Mouse (Mus musculus): ENCODE data around the gene Notch4.

The Notch4 gene

DNA sequence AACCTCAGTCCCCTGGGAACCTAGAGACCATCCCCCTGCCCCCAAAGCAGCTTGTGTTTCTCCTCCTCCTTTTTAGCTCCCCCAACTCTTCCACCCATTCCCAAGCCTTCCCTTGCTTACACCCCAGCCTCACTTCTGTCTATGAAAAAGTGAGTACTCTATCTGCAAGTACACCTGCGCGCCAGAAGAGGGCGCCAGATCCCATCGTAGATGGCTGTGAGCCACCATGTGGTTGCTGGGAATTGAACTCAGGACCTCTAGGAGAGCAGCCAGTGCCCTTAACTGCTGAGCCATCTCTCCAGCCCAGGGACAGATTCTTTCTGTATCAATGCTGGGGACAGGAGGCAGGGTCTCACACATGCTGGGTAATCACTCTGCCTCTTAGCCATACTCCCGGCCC, 7.8 kb downstream of the Notch4 start:
- in situ Hi-C loops (cut with MboI, MseI) = no loop called here

DNA sequence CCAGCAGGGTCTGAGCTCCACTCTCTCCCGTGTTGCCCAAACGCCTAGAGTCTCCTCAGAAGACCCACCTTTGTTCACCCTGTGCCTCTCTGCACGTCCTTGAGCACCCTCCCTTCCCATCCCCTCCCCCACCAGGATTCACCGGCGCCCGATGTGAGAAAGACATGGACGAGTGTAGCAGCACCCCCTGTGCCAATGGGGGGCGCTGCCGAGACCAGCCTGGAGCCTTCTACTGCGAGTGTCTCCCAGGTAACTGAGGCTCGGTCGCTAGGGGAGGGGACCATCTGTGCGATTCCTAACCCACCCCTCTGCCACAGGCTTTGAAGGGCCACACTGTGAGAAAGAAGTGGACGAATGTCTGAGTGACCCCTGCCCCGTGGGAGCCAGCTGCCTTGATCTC, 8.3 kb downstream of the Notch4 start:
- in situ Hi-C loops (cut with MboI, MseI) = no loop called here

DNA sequence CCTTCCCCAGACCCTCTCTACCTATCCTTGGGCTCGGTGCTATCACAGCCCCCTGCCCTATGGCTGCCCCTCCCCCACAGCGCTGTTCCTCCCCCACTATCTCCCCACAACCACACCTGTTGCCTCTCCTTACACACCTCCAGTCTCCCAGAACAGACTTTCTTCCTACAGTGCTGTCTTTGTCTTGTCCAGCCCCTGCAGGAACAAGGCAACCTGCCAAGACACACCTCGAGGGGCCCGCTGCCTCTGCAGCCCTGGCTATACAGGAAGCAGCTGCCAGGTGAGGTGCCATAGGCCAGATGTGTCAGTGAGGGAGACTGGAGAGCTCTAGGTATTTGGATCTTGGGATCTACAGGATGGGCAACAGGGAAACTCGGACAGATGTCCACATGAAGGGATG, 12.5 kb downstream of the Notch4 start:
- in situ Hi-C loops (cut with MboI, MseI) = no loop called here

DNA sequence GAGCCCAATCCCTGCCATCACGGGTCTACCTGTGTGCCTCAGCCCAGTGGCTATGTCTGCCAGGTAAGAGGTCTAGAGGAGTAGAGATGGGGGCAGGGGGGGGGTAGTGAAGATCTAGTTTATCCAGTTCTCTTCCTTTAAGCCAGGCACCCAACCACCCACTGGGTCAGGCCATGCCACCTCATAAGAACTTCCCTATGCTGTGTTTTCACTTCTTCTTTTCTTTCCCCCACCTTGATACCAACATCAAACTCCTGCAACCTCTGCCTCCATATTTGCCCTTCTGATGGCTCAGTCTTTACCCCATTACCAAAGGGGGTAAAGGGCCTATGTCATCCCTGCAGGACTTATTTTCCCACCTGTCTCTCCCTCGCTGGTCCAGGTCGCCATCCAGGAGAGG, 14.0 kb downstream of the Notch4 start:
- in situ Hi-C loops (cut with MboI, MseI) = no loop called here

DNA sequence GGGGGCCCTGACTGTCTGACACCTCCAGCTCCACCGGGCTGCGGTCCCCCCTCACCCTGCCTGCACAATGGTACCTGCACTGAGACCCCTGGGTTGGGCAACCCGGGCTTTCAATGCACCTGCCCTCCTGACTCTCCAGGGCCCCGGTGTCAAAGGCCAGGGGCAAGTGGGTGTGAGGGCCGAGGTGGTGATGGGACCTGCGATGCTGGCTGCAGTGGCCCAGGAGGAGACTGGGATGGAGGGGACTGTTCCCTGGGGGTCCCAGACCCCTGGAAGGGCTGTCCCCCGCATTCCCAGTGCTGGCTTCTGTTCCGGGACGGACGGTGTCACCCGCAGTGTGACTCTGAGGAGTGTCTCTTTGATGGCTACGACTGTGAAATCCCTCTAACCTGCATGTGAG, 18.5 kb downstream of the Notch4 start:
- in situ Hi-C loops (cut with MboI, MseI) = no loop called here

DNA sequence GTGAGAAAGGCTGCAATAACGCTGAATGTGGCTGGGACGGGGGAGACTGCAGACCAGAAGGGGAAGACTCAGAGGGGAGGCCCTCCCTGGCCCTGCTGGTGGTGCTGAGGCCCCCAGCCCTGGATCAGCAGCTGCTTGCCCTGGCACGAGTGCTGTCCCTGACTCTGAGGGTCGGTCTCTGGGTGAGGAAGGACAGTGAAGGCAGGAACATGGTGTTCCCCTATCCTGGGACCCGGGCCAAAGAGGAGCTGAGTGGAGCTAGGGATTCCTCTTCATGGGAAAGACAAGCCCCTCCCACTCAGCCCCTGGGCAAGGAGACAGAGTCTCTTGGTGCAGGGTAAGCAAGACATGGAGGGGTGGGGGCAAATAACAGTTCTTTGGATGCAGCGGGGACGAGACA, 19.3 kb downstream of the Notch4 start:
- in situ Hi-C loops (cut with MboI, MseI) = no loop called here

DNA sequence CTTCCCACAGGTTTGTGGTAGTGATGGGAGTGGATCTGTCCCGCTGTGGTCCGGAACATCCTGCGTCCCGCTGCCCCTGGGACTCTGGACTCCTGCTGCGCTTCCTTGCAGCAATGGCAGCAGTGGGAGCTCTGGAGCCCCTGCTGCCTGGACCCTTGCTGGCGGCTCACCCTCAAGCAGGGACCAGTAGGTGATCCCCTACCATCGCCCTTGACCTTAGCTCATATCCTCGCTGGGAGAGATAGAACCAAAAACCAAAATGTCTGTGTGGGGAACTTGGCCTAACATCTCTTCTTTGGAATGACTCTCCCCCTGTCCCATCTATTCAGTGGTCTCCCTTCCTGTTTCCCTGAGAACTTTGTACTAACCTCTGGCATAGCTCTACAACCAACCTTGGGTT, 19.8 kb downstream of the Notch4 start:
- in situ Hi-C loops (cut with MboI, MseI) = no loop called here

DNA sequence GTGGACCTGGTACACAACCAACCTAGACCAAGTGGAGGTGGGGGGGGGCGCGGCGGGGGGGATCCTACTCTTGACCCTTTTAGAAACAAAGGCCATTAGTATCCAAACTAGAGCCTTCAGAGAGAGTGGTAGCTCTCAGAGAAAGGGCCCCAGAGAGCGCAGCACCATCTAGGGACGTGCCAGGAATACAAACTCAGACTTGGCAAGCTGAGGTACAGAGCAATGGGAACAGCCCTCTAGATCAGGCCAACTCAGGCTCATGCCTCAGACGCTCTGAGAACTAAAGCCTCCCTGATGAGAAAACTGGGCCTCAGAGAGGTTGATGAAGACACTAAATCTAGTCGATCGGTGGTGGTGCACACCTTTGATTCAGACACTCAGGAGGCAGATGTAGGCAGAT, 21.1 kb downstream of the Notch4 start:
- in situ Hi-C loops (cut with MboI, MseI) = no loop called here

DNA sequence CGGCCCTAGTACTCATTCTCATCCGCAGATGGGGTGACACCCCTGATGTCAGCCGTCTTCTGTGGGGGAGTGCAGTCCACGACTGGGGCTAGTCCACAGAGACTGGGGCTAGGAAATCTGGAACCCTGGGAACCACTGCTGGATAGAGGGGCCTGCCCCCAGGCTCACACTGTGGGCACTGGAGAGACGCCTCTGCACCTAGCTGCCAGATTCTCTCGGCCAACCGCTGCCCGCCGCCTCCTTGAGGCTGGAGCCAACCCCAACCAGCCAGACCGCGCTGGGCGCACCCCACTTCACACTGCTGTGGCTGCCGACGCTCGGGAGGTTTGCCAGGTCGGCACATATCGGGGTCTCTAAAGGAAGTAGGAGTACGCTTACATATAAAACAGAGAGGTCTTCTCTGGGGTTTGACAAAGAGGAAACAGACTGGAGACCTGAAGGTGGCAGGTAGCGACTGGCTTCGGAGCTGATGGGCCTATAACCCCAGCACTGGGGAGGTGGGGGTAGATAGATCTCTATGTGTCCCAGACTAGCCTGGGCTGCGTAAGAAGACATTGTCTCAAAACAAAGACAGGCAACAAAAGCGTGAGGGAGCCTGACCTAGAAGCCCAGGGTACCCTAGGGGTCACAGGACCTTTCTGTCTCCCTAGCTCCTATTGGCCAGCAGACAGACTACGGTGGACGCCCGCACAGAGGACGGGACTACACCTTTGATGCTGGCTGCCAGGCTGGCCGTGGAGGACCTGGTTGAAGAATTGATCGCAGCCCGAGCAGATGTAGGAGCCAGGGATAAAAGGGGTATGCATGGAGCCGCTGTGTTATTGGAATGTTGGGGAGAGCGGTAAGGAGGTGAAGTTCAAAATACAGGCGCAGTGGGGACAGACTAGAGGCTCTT, 22.1 kb downstream of the Notch4 start:
- in situ Hi-C loops (cut with MboI, MseI) = no loop called here

DNA sequence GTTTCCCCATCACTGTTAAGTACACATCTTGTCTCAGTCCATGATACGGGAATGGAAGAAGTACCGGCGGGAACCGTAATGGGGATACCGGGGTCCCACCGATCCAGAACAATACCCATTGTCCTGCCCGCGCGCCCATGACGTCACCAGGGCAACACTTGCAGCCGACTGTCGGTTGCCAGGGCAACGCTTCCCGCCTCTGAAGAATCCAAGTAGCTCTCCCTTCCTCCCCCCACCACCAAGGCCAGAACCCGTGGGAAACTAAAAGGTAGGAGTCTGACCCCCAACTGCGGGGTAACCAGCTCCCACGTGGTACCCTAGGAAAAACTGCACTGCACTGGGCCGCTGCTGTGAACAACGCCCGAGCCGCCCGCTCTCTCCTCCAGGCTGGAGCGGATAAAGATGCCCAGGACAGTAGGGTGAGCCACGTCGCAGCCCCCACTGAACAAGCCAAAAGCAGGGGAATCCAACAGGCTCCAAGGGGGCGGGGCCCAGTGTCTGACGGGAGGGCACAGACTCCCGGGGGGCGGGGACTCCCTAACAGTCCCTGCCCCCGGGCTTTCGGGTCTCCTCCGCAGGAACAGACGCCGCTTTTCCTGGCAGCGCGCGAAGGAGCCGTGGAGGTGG, 22.8 kb downstream of the Notch4 start:
- in situ Hi-C loops (cut with MboI, MseI) = no loop called here

DNA sequence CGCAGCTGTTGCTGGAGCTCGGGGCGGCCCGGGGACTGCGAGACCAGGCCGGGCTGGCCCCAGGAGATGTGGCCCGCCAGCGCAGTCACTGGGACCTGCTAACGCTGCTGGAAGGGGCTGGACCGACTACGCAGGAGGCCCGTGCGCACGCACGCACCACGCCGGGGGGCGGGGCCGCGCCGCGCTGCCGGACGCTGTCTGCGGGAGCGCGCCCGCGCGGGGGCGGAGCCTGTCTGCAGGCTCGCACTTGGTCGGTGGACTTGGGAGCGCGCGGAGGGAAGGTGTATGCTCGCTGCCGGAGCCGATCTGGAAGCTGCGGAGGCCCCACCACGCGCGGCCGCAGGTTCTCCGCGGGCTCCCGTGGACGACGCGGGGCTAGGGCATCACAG, 23.3 kb downstream of the Notch4 start:
- in situ Hi-C loops (cut with MboI, MseI) = no loop called here

DNA sequence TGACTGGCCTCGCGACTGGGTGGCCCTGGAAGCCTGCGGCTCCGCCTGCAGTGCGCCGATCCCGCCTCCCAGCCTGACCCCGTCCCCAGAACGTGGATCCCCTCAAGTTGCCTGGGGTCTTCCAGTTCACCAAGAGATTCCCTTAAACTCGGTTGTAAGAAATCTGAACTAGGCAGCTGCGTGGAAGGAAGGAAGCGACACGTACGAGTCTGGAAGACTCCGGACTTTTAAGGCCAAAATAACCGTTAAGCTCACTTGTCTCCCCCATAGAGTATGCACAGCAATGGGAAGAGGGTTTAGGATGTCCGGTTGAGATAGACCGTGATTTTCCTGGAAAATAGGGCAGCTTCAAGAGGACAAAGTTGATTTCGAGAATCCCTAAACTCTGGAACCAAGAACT, 23.7 kb downstream of the Notch4 start:
- in situ Hi-C loops (cut with MboI, MseI) = no loop called here

DNA sequence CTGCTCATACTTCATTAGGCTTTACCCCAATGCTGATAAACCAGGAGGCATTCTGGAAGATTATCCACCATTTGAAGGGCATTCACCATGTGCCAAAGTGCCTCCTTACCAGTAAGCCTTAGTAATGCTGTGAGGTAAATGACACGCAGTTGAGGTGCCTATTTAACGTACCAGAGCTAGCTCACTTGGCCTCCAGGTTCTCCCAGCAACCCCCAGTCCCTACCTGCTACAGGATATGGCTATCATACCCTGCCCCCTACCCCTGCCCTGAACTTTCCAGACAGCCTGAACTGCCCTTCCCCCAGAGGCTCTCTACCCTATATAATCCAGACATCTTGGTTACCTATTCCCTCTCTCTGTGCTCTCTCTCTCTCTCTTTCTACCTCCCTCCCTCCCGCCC, 24.7 kb downstream of the Notch4 start:
- in situ Hi-C loops (cut with MboI, MseI) = no loop called here

DNA sequence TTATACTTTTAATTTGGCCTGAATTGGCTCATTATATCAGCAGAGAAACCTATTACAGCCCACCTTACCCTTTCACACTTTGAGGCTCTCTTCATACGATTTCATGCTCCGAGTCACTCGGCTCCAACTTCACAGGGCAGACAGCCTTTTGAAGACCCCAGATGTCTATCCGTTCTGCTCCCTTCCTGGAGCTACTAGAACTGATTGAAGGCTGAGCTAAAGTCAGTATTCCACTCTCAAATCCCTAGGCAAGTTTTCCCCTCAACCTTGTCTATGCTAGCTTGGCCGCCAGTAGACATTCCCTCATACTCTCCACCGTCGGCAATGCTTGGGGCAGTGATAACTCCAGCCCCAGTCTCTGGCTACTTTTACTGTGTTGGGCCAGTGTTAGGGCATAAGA, 25.1 kb downstream of the Notch4 start:
- in situ Hi-C loops (cut with MboI, MseI) = no loop called here

DNA sequence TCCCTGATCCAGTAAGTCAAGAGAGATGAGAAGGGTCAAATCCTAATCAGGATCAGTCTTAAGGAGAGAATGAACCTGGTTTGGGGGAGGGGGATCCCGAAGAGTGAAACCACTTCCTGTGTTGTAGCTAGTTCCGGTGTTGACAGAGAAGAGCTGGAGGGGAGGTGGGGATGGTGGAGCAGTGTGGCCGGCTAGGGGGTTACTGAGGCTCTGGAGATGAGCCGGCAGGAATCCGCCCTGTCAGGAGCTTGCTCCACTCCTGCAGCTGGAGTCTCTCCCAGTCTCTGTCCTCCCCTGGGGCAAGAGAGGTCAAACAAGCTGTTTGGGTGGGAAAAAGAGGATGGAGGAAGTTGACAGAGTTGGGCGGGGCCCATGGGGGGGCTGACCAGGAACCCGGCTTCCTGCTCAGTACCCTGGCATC, 25.6 kb downstream of the Notch4 start, which contains the start of gene Gpsm3:
TSS of gene Gpsm3 (plus strand) at position 126 of the 421 bp plus-strand sequence.
- in situ Hi-C loops (cut with MboI, MseI) = no loop called here

DNA sequence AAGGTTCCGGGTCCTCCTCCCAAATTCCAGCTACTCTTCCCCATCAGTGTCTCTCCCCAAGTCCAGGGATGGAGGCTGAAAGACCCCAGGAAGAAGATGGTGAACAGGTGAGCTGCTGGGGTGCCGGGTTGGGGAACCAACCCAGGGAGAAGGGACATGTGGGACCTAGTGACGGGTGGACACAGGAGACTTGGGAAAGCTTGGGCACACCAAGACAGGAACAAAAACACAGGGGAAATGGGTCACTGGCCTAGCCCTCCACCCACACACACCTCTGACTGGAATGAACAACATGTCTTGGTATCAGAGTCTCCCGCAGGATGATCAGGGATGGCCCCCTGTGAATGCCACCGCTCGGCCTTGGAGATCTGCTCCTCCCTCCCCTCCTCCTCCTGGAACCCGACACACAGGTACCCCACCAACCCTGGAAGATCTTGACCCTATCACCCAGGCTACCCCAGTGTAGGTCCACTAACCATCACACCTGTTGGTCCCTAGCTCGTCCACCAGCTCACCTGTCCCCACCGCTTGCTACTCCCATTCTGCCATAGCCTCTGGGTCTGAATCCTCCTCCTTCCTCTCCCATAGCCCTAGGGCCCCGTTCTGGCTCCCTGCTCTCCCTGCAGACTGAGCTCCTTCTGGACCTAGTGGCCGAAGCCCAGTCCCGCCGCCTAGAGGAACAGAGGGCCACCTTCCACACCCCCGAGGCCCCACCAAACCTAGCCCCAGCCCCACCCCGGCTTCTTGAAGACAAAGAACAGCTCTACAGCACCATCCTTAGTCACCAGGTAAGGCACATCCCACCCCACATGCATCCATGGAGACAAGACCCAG, 26.3 kb downstream of the Notch4 start:
- in situ Hi-C loops (cut with MboI, MseI) = no loop called here

DNA sequence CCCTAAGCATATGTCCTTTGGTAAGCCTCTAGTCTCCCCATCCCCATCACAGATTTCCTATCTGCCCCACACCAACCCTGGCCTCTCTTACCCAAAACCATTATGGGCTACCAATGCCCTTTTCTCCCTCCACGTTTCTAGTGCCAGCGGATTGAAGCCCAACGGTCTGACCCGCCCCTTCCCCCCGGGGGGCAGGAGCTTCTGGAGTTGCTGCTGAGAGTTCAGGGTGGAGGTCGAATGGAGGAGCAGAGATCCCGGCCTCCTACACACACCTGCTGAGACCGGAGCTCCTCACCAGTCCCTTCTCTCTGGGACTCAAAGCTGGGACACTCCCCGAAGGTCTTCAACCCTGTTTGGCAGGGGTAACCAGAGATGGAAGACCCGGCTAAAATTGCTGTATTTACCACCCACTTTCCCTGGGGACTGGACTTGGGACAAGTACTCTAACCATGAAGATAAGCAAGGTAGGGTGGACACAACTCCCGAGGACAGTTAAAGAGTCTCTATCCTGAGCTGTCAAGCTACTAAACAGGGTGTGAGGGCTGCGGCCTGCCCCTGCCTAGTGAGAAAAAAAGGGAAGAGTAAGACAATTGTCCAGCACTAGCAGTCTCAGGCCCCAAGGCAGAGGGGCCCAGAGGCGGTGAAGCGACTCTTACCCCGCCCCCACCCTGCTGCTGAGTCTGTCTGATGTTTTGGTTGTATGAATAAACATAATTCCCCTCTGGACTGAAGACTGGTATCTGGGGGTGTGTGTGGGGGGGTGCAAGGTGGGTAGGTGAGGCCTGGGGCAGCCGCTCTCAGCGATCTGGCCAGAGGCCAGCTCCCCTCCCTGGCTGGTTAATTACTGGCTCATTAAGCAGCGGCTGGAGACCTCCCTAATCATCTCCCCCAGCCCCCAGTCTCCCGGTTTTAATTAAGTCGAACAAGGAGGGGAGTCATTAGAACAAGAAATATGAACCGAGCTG, 27.2 kb downstream of the Notch4 start, which contains the start of gene Pbx2:
TSS of gene Pbx2 (plus strand) at position 238 of the 965 bp plus-strand sequence.
- in situ Hi-C loops (cut with MboI, MseI) = no loop called here

DNA sequence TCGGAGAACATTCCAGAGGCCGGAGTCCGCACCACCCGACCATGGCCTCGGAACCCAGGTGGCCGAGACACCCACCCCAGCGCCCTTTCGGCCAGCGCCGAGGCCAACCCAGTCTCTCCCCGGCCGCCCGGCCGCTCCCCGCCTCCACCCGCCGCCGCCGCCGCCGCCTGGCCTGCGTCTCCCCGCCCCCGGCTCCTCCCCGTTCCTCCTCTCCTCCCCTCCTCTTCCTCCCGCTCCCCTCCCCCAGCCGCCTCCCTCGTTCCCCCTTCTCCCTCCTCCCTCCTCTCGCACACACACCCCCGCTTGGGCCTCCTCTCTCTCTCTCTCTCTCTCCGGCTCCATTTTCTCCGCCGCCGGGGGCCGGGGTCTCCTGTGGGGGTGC, 27.9 kb downstream of the Notch4 start:
- in situ Hi-C loops (cut with MboI, MseI) = no loop called here

DNA sequence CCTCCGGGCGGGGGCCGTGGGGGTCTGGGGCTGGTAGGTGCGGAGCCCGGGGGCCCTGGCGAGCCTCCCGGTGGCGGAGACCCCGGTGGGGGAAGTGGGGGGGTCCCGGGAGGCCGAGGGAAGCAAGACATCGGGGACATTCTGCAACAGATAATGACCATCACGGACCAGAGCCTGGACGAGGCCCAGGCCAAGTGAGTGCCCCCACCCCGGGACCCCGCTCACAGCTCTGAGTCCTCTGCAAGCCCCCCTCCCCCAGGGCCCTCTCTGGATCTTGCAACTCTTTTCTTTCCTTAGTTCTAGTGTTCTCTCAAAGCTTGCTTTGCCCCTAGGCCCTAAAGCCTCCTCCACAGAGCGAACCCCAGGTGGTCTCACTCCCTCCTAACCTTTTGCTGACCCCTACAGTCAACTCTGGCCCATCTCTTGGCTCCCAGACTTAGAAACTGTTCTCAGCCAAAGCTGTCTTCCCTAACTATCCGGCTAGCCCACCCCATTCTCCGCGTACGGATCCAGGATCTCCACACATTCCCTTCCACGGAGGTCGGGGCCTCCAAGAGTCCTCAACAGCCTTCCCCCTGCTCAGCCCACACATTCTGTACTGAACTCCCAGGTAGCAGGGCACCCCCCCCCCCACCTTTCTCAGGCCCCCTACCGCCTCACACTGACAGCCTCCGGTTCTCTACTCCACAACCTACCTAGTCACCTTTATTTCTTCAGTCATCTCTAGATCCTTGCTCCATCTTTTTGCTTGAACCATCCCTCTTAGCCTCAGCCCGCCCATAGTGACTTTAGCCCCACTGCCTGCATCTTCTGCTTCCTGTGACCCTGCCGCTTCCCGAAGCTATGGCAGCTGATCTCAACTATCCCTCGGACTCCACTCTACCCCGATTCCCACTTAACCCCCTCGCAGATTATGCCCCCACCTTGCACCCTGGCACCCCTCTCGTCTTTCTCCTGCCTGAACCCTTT, 28.8 kb downstream of the Notch4 start:
- in situ Hi-C loops (cut with MboI, MseI) = no loop called here

Measured in T-helper 2 cell (primary cell).